Mouse (Mus musculus) bone marrow macrophage, adult 2 months (primary cell): Measurements from ENCODE around the gene Gm9821.

Experiments
- CTCF ChIP-seq: IDR thresholded peaks from 2 replicates; pipeline ENCODE4 v1.5.1; 2012; ENCODE audit warnings: low read depth, mild to moderate bottlenecking, low read length, moderate library complexity
- POLR2A ChIP-seq: IDR thresholded peaks from 2 replicates; pipeline ENCODE4 v1.6.1; 2012; ENCODE audit warnings: mild to moderate bottlenecking, low read depth, low read length, borderline replicate concordance

GRCm38 (mm10) chr2:91929936-91930335 lies 15.6 kb upstream of the Gm9821 start:
- TF ChIP-seq POLR2A = no peak
- peak; percentile 77 for TF ChIP-seq CTCF
